Mouse (Mus musculus) forebrain, embryonic 15.5 days (tissue): Measurements from ENCODE around the gene Ogfod2. TPM values are rescaled to one million over a fixed set of nuclear protein-coding genes. Genes with fewer than 3 reads are reported as not detected.

Source experiments
- ATAC-seq: fragments of 200-750 bp; cut with Nextera tagmentation; replicated peaks from 2 replicates; pipeline ENCODE4 v1.8.0; 2017; ENCODE audit warnings: mild to moderate bottlenecking, moderate TSS enrichment, moderate library complexity
- H3K27ac ChIP-seq: fragments of 300-500 bp; sonication (generic); replicated peaks from 2 replicates; pipeline ENCODE4 v1.5.1; 2015; ENCODE audit warnings: mild to moderate bottlenecking, inconsistent platforms
- H3K27me3 ChIP-seq: fragments of 300-500 bp; sonication (generic); 2 replicates; pipeline ENCODE4 v1.6.1; 2015; ENCODE audit warnings: inconsistent platforms
- H3K36me3 ChIP-seq: fragments of 300-500 bp; sonication (generic); 2 replicates; pipeline ENCODE4 v1.6.1; 2015; ENCODE audit warnings: mild to moderate bottlenecking, inconsistent platforms
- H3K4me1 ChIP-seq: fragments of 300-500 bp; sonication (generic); 2 replicates; pipeline ENCODE4 v1.6.1; 2015; ENCODE audit warnings: inconsistent platforms
- H3K4me2 ChIP-seq: fragments of 300-500 bp; sonication (generic); replicated peaks from 2 replicates; pipeline ENCODE4 v1.6.1; 2015; ENCODE audit warnings: mild to moderate bottlenecking, inconsistent platforms
- H3K4me3 ChIP-seq: fragments of 300-500 bp; sonication (generic); 2 replicates; pipeline ENCODE4 v1.5.1; 2015; ENCODE audit warnings: mild to moderate bottlenecking, inconsistent platforms
- H3K9ac ChIP-seq: fragments of 300-500 bp; sonication (generic); replicated peaks from 2 replicates; pipeline ENCODE4 v1.6.1; 2015; ENCODE audit warnings: mild to moderate bottlenecking, inconsistent platforms
- H3K9me3 ChIP-seq: fragments of 300-500 bp; sonication (generic); 2 replicates; pipeline ENCODE4 v1.6.1; 2016; ENCODE audit warnings: inconsistent platforms
- WGBS: fragments of 180-500 bp; shearing (Covaris S2); methylation state at CpG from one replicate; pipeline ENCODE4 v1.1.7; 2015; ENCODE audit warnings: mixed read lengths; 5-methylcytosine and 5-hydroxymethylcytosine counted together
- polyA plus RNA-seq: library from polyadenylated mRNA; unstranded; fragments of >200 nt; fragmentation: Nextera tagmentation; extraction: Ambion mirVana; gene quantifications from 2 replicates; pipeline ENCODE4 v1.2.1, GENCODE M21; 2015

Gene Ogfod2
- polyA plus RNA-seq = 34.7 and 35.0 TPM in 2 replicates

DNA sequence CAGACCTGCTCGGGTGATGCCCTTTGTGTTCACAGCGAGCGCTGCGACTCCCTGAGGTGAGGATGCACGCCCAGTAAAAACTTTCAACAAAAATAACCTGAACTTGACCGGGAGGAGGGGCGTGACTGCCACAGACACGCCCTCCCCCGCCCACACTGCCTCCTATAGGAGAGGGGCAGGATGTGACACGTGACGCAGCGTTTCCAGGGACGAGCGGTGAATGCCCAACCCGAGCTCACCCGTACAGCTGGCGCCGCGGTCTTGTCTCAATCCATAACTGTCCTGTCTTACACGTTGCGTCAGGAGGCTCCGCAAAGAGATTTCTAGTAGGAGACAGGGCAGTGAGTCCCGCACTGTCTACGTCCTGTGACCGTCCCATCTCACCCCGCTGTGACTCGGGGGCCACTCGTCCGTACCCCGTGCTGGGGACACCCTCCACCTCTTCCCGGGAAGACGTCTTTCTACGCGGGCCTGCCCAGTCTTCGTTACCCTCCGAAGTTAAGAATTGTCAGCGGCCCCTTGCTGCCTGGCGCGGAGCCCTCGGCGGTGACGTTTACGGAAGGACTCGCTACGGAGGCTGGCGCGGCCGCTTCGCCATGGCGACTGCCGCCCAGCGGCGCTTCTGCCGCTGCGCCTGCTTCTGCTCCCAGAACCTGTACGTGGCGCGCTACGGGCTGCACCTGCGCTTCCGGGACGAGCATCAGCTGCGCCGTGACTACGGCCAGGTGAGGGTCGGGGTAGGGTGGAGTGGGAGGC is at the start of gene Ogfod2:
Ogfod2 (plus strand) TSS at position 556 of the 756 bp plus-strand sequence.
- ATAC-seq = peak; percentile 97
- 2% methylated on average over 66 of the region's 66 CpGs for WGBS
- no peaks in the 10 kb centered on the region for H3K9me3 ChIP-seq
- H3K9ac ChIP-seq = peak within 1 kb of the TSS; percentile 75
- peak within 1 kb of the TSS; percentile 82 for H3K4me2 ChIP-seq
- peaks cover 30% of the 10 kb centered on the region for H3K4me1 ChIP-seq
- no peaks in the 10 kb centered on the region for H3K36me3 ChIP-seq
- H3K4me3 ChIP-seq = peak within 1 kb of the TSS; percentile 91
- H3K27ac ChIP-seq = peak within 1 kb of the TSS; percentile 95
- no peaks in the 10 kb centered on the region for H3K27me3 ChIP-seq

DNA sequence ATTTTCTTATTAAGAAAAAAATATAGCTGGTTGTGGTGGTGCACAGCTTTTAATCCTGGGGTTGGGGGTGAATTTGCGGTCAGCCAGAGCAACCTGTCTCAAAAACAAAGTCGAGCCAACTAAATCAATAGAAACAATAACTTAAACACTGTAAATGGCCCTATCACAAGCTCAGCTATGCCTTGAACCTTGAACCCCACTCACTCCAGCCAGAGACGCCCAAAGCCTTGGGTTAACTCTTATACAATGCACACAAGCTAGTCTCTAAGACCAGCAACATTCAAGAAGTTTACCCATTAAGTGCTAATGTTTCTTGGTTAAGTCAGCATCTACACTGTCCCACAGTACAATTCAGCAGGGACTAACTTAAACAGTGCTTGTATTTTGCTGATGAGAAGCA is 42.4 kb upstream of the Ogfod2 start:
- H3K9me3 ChIP-seq = no peaks in the 10 kb centered on the region
- ATAC-seq = no peak
- H3K4me3 ChIP-seq = no peak overlapping the region
- no peak overlapping the region for H3K9ac ChIP-seq
- no peaks in the 10 kb centered on the region for H3K27me3 ChIP-seq
- no peaks in the 10 kb centered on the region for H3K36me3 ChIP-seq
- no peak overlapping the region for H3K4me2 ChIP-seq
- H3K27ac ChIP-seq = no peak overlapping the region
- WGBS = 82% methylated on average over 3 of the region's 3 CpGs
- peaks cover 8% of the 10 kb centered on the region; the same call in 1 of the 2 replicates for H3K4me1 ChIP-seq

DNA sequence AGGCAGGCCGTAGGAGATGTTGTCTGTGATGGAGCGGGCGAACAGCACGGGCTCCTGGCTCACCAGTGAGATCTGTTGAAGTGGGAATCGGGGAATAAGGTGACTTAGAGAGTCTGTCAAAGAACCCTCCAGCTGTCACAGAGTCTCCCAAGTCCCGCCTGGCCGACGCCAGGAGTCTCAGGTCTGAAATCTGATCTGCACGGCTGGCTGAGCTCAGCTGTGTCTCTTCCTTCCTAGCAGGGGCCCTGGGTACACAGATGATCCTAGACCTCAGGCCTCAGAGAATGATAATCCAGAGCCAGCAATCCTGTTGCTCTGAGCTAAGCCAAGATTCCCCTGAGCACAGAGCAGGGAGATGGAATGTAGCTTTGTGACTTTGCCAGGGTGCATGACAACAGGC is 38.4 kb upstream of the Ogfod2 start:
- H3K4me1 ChIP-seq = peaks cover 29% of the 10 kb centered on the region
- no peaks in the 10 kb centered on the region for H3K36me3 ChIP-seq
- no peaks in the 10 kb centered on the region for H3K9me3 ChIP-seq
- 58% methylated on average over 9 of the region's 9 CpGs for WGBS
- no peak overlapping the region for H3K4me2 ChIP-seq
- H3K9ac ChIP-seq = no peak overlapping the region
- no peak for ATAC-seq
- no peak overlapping the region for H3K27ac ChIP-seq
- H3K27me3 ChIP-seq = no peaks in the 10 kb centered on the region
- no peak overlapping the region for H3K4me3 ChIP-seq

DNA sequence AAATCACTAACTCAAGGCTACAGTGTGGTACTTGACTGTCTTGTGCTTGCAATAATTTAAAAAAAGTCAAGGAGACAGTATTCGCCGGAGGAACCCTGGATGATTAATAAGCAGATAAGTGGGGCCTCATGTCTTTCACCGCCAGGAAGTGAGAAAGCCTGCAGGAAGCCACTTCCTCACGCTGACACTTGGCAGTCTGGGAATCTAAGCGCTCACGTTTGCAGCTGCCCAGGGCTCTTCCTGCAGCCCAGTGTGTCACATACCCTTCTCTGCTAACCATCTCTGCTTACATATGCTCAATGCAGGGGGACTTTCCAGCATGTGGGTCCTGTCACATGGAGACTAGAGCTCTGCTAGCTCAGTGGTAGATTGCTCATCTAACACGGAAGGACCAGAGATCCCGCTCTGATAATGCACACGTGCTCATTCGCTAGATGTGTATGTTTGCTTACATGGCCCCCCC is 37.2 kb upstream of the Ogfod2 start:
- Histone ChIP-seq H3K4me1 (peaks cover 41% of the 10 kb centered on the region), H3K36me3 (no peaks in the 10 kb centered on the region), H3K4me2 (no peak overlapping the region), H3K9ac (no peak overlapping the region), H3K4me3 (no peak overlapping the region), H3K27ac (no peak overlapping the region), H3K9me3 (no peaks in the 10 kb centered on the region), H3K27me3 (no peaks in the 10 kb centered on the region)
- 72% methylated on average over 10 of the region's 10 CpGs for WGBS
- no peak for ATAC-seq

DNA sequence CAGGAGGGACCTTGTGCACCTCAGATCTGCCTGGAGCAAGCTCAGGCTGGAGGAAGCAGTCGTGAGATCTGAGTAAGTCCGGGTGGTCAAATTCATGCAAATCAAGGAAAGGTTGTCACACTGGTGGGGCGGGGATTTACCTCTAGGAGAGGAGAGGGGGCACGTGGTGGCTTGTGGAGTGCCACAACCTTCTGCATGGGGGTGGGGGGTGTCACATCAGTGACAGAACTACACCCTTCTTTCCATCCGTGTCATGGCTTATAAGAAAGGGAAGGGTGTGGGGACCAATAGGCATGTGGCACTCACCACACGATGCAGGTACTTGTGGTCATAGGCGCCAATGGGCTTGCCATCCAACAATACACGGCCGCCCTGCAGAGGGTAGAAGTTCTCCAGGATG is 36.4 kb upstream of the Ogfod2 start:
- WGBS = 70% methylated on average over 9 of the region's 9 CpGs
- Histone ChIP-seq H3K9ac (no peak overlapping the region), H3K4me2 (no peak overlapping the region), H3K4me1 (peaks cover 46% of the 10 kb centered on the region), H3K27ac (no peak overlapping the region), H3K9me3 (no peaks in the 10 kb centered on the region), H3K4me3 (no peak overlapping the region), H3K36me3 (no peaks in the 10 kb centered on the region), H3K27me3 (no peaks in the 10 kb centered on the region)
- ATAC-seq = no peak

DNA sequence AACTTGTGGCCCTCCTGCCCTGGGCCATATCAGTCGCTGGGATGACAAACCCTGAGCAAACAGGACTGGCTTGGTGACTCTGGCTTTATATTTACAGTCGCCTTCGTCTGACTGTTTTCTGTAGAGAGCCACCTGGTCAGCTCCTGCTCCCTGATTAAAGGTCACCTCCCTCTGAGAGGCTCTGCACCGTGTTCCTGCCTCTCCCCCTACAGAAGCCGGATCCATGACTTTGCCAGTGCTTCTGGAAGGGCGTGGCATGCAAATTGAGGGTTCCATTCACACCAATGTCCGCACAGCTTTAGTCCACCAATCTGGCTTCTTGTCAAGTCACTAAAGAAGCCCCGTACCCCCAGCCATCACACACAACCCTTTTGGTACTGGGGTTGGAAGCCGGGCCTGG is 35.5 kb upstream of the Ogfod2 start:
- no peaks in the 10 kb centered on the region for H3K9me3 ChIP-seq
- H3K4me2 ChIP-seq = no peak overlapping the region
- H3K36me3 ChIP-seq = no peaks in the 10 kb centered on the region
- no peak overlapping the region for H3K4me3 ChIP-seq
- no peak overlapping the region for H3K9ac ChIP-seq
- peaks cover 46% of the 10 kb centered on the region for H3K4me1 ChIP-seq
- 62% methylated on average over 9 of the region's 9 CpGs for WGBS
- H3K27me3 ChIP-seq = no peaks in the 10 kb centered on the region
- no peak for ATAC-seq
- H3K27ac ChIP-seq = no peak overlapping the region

DNA sequence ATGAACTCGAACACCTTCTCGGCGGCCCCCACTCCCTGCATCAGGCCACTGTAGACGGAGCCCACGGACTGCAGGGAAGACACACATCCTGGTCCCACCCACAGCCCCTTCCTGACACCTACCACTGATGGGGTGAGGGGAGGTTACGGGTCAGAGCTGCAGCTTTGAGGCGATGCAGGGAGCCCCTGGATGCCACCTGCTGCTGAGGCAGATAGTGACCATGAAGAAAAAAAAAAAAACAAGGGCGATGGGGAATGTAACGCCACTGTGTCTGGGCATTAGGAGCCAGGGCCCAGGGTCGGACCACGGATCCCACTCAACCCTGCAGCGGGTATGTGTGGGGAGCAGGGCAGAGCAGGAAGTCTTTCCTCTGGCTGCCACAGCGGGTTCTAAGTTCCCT is 34.9 kb upstream of the Ogfod2 start:
- no peak overlapping the region for H3K27ac ChIP-seq
- no peak overlapping the region for H3K4me3 ChIP-seq
- H3K27me3 ChIP-seq = no peaks in the 10 kb centered on the region
- no peaks in the 10 kb centered on the region for H3K36me3 ChIP-seq
- peaks cover 42% of the 10 kb centered on the region for H3K4me1 ChIP-seq
- no peak overlapping the region for H3K4me2 ChIP-seq
- H3K9ac ChIP-seq = no peak overlapping the region
- 86% methylated on average over 13 of the region's 13 CpGs for WGBS
- H3K9me3 ChIP-seq = no peaks in the 10 kb centered on the region
- no peak for ATAC-seq

DNA sequence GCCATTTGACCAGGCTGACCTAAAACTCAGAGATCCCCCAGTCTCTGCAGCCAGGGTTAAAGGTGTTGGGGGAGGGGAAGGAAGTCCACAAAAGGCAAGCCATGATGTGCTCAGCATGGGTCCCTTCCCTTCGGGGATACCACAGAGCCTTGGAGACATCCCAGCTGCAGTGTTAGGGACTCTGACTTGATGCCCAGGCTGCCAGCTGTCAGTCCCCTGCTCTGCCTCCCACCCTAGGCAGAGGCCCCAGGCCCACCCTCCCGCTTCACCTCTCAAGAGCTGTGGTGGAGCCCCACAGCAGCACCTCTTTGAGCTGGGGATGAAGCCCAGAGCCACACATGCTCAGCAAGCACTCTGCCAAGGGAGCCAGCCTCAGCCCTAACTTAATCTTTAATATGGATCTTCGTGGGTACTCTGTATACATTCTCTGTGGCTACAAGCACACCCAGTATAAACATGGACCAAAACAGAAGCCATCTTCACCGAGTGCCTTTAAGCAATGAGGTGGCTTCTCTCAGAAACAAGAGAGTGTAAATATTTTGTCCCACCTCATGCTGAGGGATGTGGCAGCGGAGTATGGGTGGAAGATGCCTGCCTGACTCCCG is 34.1 kb upstream of the Ogfod2 start:
- Histone ChIP-seq H3K4me3 (no peak overlapping the region), H3K9ac (no peak overlapping the region), H3K27me3 (no peaks in the 10 kb centered on the region), H3K4me1 (peaks cover 42% of the 10 kb centered on the region), H3K36me3 (no peaks in the 10 kb centered on the region), H3K4me2 (peak overlapping the region; percentile 30; the same call in 1 of the 2 replicates), H3K9me3 (no peaks in the 10 kb centered on the region), H3K27ac (peak overlapping the region; percentile 90)
- no peak for ATAC-seq
- WGBS = 51% methylated on average over 6 of the region's 6 CpGs

DNA sequence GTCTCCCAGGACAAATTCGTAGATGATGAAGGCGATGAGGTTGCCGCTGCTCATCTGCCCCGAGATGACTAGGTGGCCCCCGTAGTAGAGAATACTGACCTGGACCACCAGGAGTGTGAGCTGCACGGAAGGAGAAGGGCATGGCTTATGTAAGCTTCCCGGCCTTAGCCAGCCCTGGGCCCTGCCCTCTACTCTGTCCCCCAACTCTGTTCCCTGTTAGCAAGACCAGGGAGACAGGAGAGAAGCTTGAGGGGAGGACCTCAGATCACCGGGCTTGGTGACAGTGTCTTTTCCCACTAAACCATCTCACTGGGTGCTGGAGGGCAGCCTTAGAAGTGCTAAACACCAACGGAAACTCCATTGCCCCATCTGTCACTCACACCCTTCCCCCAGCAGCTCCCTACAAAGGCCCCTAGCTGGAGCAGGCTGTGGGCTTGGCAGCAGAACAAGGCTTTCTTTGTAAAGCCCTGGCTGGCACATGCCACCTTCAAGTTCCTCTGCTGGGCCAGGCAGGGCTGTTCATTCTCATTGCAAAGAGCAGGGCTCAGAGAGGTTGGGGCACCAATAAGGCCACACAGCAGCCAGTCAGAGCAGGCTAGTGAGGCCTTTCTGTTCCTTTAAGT is 33.2 kb upstream of the Ogfod2 start:
- H3K4me3 ChIP-seq = no peak overlapping the region
- no peaks in the 10 kb centered on the region for H3K9me3 ChIP-seq
- peak; percentile 88 for ATAC-seq
- peaks cover 38% of the 10 kb centered on the region for H3K4me1 ChIP-seq
- 35% methylated on average over 9 of the region's 9 CpGs for whole genome bisulfite sequencing
- no peaks in the 10 kb centered on the region for H3K27me3 ChIP-seq
- peak overlapping the region; percentile 90 for H3K27ac ChIP-seq
- H3K4me2 ChIP-seq = peak overlapping the region; percentile 30
- H3K36me3 ChIP-seq = no peaks in the 10 kb centered on the region
- H3K9ac ChIP-seq = peak overlapping the region; percentile 19; the same call in 1 of the 2 replicates

DNA sequence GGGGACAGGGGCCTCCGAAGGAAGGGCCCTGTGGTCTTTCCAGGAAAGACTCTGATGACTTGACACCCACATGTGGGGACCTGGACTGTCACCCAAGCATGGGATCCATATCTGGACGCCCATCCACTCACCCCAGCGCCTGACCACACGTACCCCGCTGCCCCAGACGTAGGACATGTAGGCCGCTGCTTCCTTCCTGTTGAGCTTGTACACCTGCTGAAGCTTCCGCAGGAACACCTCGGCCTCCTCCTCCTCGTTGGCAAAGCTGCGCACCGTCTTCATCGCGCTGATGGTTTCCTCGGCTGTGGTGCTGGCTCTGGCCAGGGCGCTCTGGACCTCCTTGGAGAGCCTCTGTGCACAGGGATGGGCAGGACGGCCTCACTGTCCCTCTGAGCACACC is 32.2 kb upstream of the Ogfod2 start:
- H3K9ac ChIP-seq = no peak overlapping the region
- H3K4me1 ChIP-seq = peaks cover 41% of the 10 kb centered on the region
- H3K9me3 ChIP-seq = no peaks in the 10 kb centered on the region
- no peak overlapping the region for H3K27ac ChIP-seq
- ATAC-seq = no peak
- no peaks in the 10 kb centered on the region for H3K27me3 ChIP-seq
- H3K4me2 ChIP-seq = no peak overlapping the region
- H3K4me3 ChIP-seq = no peak overlapping the region
- 93% methylated on average over 17 of the region's 17 CpGs for WGBS
- no peaks in the 10 kb centered on the region for H3K36me3 ChIP-seq

DNA sequence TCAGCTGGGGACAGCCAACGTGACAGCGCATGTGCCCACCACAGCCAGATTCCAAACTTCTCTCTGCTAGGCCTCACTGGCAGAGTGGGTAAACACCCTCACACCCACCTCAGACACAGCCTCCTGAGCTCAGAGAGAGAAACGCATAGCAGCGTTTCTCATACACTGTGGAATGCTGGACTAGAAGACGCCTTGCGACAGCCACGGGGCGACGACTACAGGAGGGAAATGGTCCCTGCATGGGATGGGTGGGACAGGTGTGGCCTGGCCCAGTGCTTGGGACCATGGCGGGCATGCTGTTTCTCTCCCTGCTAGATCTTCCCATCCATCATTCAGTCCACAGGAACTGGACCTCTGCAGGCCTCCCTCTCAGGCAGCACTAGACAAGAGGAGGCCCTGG is 29.6 kb upstream of the Ogfod2 start:
- no peaks in the 10 kb centered on the region for H3K27me3 ChIP-seq
- no peak overlapping the region for H3K27ac ChIP-seq
- H3K9ac ChIP-seq = no peak overlapping the region
- no peak for ATAC-seq
- H3K4me1 ChIP-seq = peaks cover 35% of the 10 kb centered on the region
- H3K4me3 ChIP-seq = no peak overlapping the region
- no peak overlapping the region for H3K4me2 ChIP-seq
- 94% methylated on average over 10 of the region's 10 CpGs for WGBS
- no peaks in the 10 kb centered on the region for H3K36me3 ChIP-seq
- H3K9me3 ChIP-seq = no peaks in the 10 kb centered on the region

DNA sequence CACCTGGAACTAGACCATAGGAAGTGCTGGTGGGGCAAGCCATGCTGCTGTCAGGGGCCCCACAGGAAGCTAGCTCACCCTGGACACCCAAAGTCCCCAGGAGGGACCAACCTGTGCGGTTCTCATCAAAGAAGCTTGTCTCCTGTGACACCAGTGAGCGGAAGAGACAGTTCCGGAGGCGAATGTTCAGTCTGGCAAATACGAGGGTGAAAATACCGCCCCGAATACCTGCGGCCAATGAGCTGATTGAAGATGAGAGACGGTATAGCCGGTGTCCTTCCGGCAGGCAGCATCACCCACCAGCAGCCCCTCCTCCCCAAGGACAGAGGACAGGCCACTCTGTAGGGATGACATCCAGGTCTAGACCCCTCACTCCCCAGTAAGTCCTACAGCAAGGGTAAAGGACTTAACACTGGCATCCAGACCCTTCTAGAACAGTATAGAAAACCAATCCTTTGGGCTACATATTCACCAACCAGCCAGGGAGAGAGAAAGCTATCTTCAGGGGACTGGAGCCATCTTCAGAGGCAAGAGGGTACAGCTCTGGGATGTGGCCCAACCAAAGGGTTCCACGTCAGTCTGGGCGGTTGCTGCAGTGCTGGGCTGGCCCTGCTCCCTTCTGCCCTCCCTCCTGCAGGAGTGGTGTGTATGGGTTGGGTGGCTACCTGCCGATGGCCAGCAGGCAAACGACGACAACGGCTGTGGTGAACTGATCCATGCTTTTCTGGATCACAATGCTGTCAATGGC is 29.0 kb upstream of the Ogfod2 start:
- no peak overlapping the region for H3K27ac ChIP-seq
- H3K9ac ChIP-seq = no peak overlapping the region
- H3K4me2 ChIP-seq = no peak overlapping the region
- H3K9me3 ChIP-seq = no peaks in the 10 kb centered on the region
- no peaks in the 10 kb centered on the region for H3K27me3 ChIP-seq
- peaks cover 28% of the 10 kb centered on the region for H3K4me1 ChIP-seq
- no peak overlapping the region for H3K4me3 ChIP-seq
- no peaks in the 10 kb centered on the region for H3K36me3 ChIP-seq
- ATAC-seq = no peak
- WGBS = 90% methylated on average over 17 of the region's 17 CpGs
